Mouse (Mus musculus): ENCODE results near the gene Cpvl. TPM values are rescaled to one million over a fixed set of nuclear protein-coding genes. Genes with fewer than 3 reads are reported as not detected.

The Cpvl gene
- total RNA-seq, 1 experiment from 2014 or later = not detected

DNA sequence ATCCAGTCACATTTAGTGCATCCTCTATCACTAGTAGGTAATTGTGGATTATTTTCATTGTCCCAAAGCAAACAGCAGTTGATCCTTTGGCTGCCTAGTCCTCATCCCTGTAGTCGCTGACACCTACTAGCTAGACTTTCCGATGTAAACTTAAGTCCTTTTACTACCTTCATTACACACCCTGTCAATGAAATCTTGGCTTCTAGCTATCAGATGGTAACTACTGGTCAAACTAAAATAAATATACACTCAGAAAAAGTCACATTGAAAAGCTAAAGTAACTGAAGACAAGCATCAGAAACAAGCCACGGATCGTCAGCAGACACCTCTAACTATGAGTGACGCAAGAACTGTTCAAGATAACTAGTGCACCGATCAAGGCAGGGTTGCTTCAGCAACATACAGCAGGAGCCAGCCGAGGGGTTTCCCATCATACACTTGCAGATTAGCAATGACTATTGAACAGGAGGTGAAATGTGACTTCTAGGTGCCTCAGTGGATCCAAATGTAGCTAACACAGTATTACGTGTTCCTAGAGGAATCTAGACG lies 103.5 kb downstream of the Cpvl start:
- ATAC-seq (replicated peaks in 1 of 2; ENCODE audit: insufficient read depth in 1 of 2, low FRiP score in 2 of 2, low TSS enrichment in 1 of 2, low read depth in 1 of 2, poor library complexity in 2 of 2, severe bottlenecking in 2 of 2) = no peak

DNA sequence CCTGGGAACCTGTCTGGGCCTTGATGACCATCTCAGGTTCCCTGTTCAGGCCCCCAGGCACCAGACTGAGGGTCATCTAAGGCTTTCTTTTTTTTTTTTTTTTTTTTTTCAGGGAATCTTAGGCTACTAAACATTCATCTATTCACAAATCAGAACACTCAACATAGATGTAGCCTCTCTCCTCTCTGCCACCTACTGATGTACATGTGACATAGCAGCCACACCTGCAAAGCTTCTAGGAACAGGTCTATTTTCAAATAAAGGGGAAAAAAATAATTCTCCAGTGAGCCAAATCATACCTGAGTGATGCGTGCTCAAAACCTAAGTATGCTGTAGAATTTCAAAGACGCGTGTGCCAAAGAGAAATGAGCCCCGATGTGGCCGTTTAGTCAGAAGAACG lies 106.6 kb downstream of the Cpvl start:
- no peak for ATAC-seq (replicated peaks in 1 of 2; ENCODE audit: insufficient read depth in 1 of 2, low FRiP score in 2 of 2, low TSS enrichment in 1 of 2, low read depth in 1 of 2, poor library complexity in 2 of 2, severe bottlenecking in 2 of 2)

DNA sequence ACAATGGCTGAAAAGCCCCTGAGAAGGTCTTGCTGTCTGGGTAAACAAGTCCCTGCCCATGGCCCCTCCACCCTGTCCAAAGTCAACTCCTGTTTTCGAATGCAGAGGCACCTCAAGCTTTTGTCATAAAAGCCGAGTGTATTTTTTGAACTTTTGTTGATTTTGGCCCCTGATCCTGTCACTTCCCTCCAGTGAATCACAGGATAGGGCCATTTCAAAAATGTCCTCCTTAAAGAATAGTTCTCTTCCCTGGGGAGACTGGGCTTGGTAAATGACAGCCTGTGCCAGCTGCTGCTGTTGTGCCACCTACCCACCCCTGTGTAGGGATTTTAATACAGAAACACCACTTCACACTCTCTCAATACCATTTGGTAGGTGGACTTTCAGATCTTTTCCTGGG lies 115.5 kb downstream of the Cpvl start:
- ATAC-seq (replicated peaks in 1 of 2; ENCODE audit: insufficient read depth in 1 of 2, low FRiP score in 2 of 2, low TSS enrichment in 1 of 2, low read depth in 1 of 2, poor library complexity in 2 of 2, severe bottlenecking in 2 of 2) = no peak

DNA sequence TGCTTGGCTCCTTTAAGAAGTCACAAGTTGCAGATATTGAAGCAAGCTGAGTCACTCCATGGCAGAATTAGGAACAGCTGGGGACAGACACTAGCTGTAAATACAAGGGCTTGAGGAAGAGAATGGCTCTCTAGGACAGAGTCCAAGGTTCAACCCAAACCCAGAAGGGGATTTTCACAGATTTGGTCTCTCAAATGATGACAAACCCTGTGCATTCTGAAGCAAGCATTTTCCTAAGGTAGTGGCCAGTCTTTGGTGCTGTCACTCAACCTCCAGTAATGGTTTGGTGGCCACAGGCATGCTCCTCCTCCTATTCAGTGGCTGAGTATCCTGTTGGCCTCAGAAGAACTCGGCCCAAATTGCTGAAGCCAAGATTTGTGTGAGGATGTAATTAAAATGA lies 119.4 kb downstream of the Cpvl start:
- ATAC-seq (replicated peaks in 1 of 2; ENCODE audit: insufficient read depth in 1 of 2, low FRiP score in 2 of 2, low TSS enrichment in 1 of 2, low read depth in 1 of 2, poor library complexity in 2 of 2, severe bottlenecking in 2 of 2) = no peak

DNA sequence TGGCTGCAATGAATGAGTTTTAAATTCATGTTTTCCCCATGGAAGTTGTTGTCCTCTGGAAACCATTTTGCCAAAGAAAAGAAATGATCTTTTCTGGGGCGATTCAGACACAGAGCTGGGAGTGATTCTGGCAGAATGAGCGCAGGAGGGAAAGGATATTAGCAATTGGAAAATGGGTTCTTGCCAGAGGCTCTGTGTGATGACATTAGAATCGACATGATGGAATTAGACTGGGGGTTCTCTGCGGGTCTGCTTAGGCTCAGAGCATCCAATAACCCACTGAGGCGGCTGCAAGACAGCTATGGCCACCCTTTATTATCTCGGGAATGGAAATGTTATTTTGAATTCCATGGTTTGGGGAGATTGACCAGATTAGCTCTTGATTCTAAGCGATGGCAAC lies 120.6 kb downstream of the Cpvl start:
- no peak for ATAC-seq (replicated peaks in 1 of 2; ENCODE audit: insufficient read depth in 1 of 2, low FRiP score in 2 of 2, low TSS enrichment in 1 of 2, low read depth in 1 of 2, poor library complexity in 2 of 2, severe bottlenecking in 2 of 2)

DNA sequence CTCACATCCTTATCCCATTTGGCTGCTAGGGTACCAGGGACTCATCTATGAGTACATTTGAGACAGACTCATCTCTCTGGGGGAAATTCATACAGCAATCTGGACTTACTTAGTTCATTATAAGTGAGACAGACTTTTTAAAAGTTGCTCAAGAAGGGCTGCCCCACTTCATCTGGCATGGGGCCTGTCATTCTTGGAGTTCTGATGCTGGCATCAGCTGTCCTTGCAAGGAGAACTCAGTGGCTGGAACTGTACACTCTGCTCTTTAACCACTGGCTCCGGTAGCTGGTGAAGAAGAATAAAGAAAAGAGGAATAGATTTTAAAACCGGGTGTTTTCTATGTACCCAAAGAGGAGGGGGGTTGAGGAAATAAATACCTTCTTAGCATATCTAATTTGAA lies 121.7 kb downstream of the Cpvl start:
- ATAC-seq (replicated peaks in 1 of 2; ENCODE audit: insufficient read depth in 1 of 2, low FRiP score in 2 of 2, low TSS enrichment in 1 of 2, low read depth in 1 of 2, poor library complexity in 2 of 2, severe bottlenecking in 2 of 2) = no peak

DNA sequence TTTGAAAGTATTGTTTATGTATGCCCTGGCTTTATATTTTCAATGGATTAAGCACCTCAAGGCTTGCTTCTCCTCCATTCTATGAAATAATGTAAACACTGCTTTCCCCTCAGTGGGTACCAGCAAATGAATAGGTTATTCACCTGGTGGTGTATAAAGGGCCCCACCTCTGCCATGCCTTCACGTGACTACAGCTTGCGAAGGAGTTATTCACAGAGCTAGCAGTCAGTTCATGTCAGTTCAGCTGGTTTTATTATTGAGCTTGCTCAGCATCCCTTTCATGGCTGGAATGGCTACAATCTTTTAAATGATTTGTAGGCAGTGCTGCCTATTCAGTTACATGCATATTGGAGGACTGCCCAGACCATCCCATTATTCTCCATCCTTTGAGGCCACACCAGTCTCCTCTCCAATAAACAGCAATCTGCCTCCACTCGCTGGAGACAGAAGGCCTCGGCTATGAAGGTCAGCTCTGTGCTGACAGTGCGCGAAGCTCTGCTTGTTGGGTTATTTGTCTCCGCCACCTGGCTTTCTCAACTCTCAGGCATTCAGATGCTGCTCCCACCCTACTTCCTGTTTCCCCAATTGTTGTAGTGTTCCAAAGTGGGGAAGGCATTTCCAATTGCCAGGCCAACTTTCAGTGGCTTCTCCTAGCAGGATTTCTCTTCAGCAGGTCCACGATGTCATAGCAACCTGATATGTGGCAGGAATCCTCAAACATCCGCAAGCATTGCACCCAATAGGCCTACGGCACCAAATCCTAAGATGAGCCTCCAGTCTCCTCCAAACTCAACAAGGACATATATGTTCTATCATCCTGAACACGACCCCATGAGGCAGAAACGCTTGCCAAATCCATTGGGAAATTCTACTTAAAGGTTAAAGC lies 123.3 kb downstream of the Cpvl start:
- ATAC-seq (replicated peaks in 1 of 2; ENCODE audit: insufficient read depth in 1 of 2, low FRiP score in 2 of 2, low TSS enrichment in 1 of 2, low read depth in 1 of 2, poor library complexity in 2 of 2, severe bottlenecking in 2 of 2) = no peak

DNA sequence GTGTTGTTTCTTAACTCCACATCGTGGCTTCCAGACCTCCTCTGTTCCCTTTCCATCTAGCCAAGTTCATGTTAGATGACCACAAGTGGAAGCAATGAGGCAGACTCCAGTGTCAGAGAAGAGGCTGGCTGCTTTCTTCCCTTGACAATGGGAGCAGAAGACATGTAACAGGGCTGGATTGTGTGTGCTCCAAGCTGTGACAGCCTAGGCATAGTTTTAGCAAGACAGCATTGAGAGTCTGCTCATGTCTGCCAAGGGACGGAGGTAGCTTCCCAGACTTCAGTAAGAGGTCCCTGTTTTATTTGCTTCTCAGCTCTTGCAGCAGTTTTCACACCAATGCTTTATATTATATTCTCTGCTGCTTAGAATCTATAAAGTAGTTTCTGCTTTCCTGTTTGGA lies 124.2 kb downstream of the Cpvl start:
- no peak for ATAC-seq (replicated peaks in 1 of 2; ENCODE audit: insufficient read depth in 1 of 2, low FRiP score in 2 of 2, low TSS enrichment in 1 of 2, low read depth in 1 of 2, poor library complexity in 2 of 2, severe bottlenecking in 2 of 2)

DNA sequence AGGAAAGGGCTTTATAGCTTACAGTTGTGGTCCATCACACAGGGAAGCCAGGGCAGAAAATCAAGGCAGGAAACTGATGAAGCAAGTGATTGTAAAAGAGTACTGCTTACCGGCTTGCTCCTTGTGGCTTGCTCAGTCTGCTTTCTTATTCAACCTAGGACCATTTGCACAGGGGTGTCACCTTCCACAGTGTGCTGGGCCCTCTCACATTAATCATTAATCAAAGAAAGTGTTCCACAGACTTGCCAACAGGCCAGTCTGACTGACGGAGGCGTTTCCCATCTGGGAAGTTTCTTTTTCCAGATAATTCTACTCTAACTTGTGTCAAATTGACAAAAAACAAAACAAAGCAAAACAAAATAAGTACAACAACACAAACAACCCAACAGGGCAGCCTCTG lies 124.9 kb downstream of the Cpvl start:
- ATAC-seq (replicated peaks in 1 of 2; ENCODE audit: insufficient read depth in 1 of 2, low FRiP score in 2 of 2, low TSS enrichment in 1 of 2, low read depth in 1 of 2, poor library complexity in 2 of 2, severe bottlenecking in 2 of 2) = no peak

DNA sequence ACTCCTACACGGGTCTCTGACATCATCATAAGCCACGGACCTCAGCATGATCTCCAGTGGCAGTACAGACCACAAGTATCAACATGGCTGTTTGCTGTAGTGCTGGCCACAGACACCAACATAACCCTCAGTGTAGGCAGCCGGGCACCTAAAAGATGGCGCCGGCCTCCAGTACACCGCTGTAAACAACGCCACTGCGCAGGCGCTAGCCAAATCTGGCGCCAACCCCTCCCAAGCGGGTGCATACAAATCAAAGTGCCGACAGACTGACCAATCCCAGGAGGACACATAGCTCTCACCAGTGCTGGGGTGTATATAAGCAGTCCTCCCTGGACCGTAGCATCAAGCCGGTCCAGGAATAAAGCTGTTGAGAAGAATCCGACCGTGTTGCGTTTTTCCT lies 133.8 kb downstream of the Cpvl start:
- no peak for ATAC-seq (replicated peaks in 1 of 2; ENCODE audit: insufficient read depth in 1 of 2, low FRiP score in 2 of 2, low TSS enrichment in 1 of 2, low read depth in 1 of 2, poor library complexity in 2 of 2, severe bottlenecking in 2 of 2)

DNA sequence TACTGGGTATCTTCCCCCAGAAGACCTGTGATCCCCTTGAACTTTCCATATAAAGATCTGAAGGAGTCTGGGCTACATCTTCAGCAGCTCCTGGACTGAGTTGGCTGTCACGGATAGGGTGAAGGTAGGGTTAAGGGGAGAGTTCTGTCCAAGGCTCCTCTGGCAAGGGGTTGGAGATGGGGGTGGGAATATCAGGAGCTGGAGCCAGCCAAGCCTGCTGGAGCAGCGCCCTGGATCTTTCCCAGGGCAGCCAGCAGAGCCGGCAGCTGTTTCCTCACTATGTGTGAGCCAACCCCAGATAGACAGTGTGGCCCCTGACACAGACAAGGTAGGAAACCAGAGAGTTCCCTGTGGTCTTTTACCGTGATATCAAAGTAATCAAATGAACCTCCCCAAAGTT lies 153.3 kb downstream of the Cpvl start:
- ATAC-seq (replicated peaks in 1 of 2; ENCODE audit: insufficient read depth in 1 of 2, low FRiP score in 2 of 2, low TSS enrichment in 1 of 2, low read depth in 1 of 2, poor library complexity in 2 of 2, severe bottlenecking in 2 of 2) = no peak

Other genes with a start within 250 kb of the Cpvl start
- 0.10 TPM in 1 of 2 replicates, not detected in the other for gene Tril, start 157.8 kb downstream of the Cpvl start, total RNA-seq (2017)
- gene Chn2, start 60.9 kb upstream of the Cpvl start, total RNA-seq (2017) = 15.8 and 25.8 TPM in 2 replicates